Mouse (Mus musculus) heart, embryonic 11.5 days (tissue): ENCODE data around the gene Aldh1a1. TPM values are rescaled to one million over a fixed set of nuclear protein-coding genes. Genes with fewer than 3 reads are reported as not detected.

Source experiments
- ATAC-seq: fragments of 200-750 bp; cut with Nextera tagmentation; replicated peaks from 2 replicates; pipeline ENCODE4 v1.8.0; 2017; ENCODE audit warnings: moderate library complexity; ENCODE audit not compliant: insufficient number of reproducible peaks, low FRiP score, low TSS enrichment
- H3K27ac ChIP-seq: fragments of 300-500 bp; sonication (generic); 2 replicates; pipeline ENCODE4 v1.5.1; 2014; ENCODE audit warnings: mild to moderate bottlenecking, low read depth, low read length
- H3K27me3 ChIP-seq: fragments of 300-500 bp; sonication (generic); 2 replicates; pipeline ENCODE4 v1.6.1; 2014; ENCODE audit warnings: mild to moderate bottlenecking, low read length, mixed read lengths; ENCODE audit not compliant: control insufficient read depth, insufficient read depth
- H3K36me3 ChIP-seq: fragments of 300-500 bp; sonication (generic); 2 replicates; pipeline ENCODE4 v1.6.1; 2014; ENCODE audit warnings: mild to moderate bottlenecking, low read length, moderate library complexity, mixed read lengths; ENCODE audit not compliant: control insufficient read depth, insufficient read depth
- H3K4me1 ChIP-seq: fragments of 300-500 bp; sonication (generic); 2 replicates; pipeline ENCODE4 v1.6.1; 2014; ENCODE audit warnings: low read length; ENCODE audit not compliant: control insufficient read depth, insufficient read depth
- H3K4me2 ChIP-seq: fragments of 300-500 bp; sonication (generic); 2 replicates; pipeline ENCODE4 v1.6.1; 2014; ENCODE audit warnings: mild to moderate bottlenecking, moderate library complexity
- H3K4me3 ChIP-seq: fragments of 300-500 bp; sonication (generic); 2 replicates; pipeline ENCODE4 v1.5.1; 2014; ENCODE audit warnings: low read depth, low read length
- H3K9ac ChIP-seq: fragments of 300-500 bp; sonication (generic); 2 replicates; pipeline ENCODE4 v1.6.1; 2014; ENCODE audit warnings: mild to moderate bottlenecking, low read depth, low read length, moderate library complexity
- H3K9me3 ChIP-seq: fragments of 300-500 bp; sonication (generic); replicated peaks from 2 replicates; pipeline ENCODE4 v1.6.1; 2016; ENCODE audit warnings: low read length; ENCODE audit not compliant: control insufficient read depth
- WGBS: fragments of 180-500 bp; shearing (Covaris S2); extraction: QIAGEN DNeasy Blood & Tissue Kit; methylation state at CpG from one replicate; pipeline ENCODE4 v1.1.7; 2014; ENCODE audit not compliant: insufficient replicate concordance; 5-methylcytosine and 5-hydroxymethylcytosine counted together
- polyA plus RNA-seq: library from polyadenylated mRNA; unstranded; fragments of >200 nt; fragmentation: Nextera tagmentation; extraction: Ambion mirVana; gene quantifications from 2 replicates; pipeline ENCODE4 v1.2.1, GENCODE M21; 2014

Aldh1a1 gene
- polyA plus RNA-seq, 1 experiment from 2014 or later: 4.0 TPM

DNA sequence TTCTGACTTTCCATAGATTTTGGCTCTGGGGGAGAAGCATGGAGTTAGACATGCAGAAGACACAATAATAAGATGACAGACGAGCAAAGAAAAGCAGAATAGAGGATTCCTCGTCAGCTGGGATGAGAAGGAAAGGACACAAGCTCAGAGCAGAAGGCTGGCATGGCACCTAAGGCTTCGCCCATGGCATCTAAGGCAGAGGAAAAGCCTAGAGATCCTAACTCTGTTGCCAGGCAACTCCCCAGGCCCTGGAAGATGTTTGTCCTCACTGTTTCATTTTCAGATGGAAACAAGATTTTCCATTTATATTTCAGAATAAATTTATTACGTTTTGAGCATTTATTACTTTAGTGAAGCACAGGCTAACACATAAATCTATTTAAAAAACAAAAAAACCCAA lies 48.5 kb downstream of the Aldh1a1 start:
- Histone ChIP-seq H3K9ac (no peak overlapping the region), H3K27ac (no peak overlapping the region), H3K4me2 (no peak overlapping the region), H3K4me3 (no peak overlapping the region), H3K9me3 (no peaks in the 10 kb centered on the region), H3K36me3 (no peaks in the 10 kb centered on the region), H3K4me1 (no peaks in the 10 kb centered on the region), H3K27me3 (no peaks in the 10 kb centered on the region)
- ATAC-seq: no peak
- 70% methylated on average over 4 of the region's 4 CpGs for WGBS

DNA sequence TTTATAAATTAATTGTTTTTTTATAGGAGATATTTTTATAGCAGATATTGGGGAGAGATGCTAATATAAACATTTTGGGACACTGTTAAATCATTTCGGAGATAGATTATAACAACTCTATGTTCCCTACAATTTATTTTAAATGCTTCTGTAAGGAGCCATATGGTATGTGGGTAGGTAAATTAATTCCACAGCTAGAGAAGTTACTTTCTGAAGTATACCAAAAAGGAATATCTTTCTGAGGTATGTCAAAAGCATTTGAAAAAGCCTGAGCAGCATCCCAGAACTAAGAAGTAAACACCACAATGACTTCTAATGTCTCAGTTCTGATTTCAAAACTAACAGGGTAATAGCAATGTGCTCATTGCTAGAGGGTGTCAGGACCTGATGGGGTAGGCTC lies 49.4 kb downstream of the Aldh1a1 start:
- H3K36me3 ChIP-seq: no peaks in the 10 kb centered on the region
- no peak overlapping the region for H3K27ac ChIP-seq
- H3K9me3 ChIP-seq: no peaks in the 10 kb centered on the region

DNA sequence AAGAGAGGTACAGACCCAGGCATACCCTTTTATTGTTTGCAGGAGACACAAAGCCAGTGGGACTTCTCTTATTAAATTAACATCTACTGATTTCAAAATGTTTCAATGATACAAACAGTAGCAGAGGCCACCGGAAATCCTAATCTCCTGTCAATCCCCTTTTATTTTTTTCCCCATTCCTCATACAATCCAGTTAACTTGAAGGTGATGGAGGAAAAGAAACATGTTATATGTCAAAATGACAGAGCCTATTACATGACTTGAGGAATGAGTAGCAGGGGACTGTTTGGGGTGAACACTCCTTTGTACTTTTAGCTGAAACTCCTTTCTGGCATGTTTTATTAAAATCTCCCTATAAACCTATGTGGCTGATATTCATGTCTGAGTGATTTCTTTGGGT lies 51.3 kb downstream of the Aldh1a1 start:
- no peaks in the 10 kb centered on the region for H3K9me3 ChIP-seq
- H3K4me1 ChIP-seq: no peaks in the 10 kb centered on the region
- no peak overlapping the region for H3K9ac ChIP-seq
- H3K27ac ChIP-seq: no peak overlapping the region
- H3K4me3 ChIP-seq: no peak overlapping the region
- 55% methylated on average over 1 of the region's 1 CpGs for WGBS
- no peak overlapping the region for H3K4me2 ChIP-seq
- no peaks in the 10 kb centered on the region for H3K27me3 ChIP-seq
- no peak for ATAC-seq
- H3K36me3 ChIP-seq: no peaks in the 10 kb centered on the region

More for the DNA sequence above, 49.4 kb downstream of the Aldh1a1 start:
- Histone ChIP-seq H3K27me3 (no peaks in the 10 kb centered on the region), H3K4me3 (no peak overlapping the region), H3K4me2 (no peak overlapping the region), H3K4me1 (no peaks in the 10 kb centered on the region), H3K9ac (no peak overlapping the region)
- WGBS: 78% methylated on average over 1 of the region's 1 CpGs
- no peak for ATAC-seq

DNA sequence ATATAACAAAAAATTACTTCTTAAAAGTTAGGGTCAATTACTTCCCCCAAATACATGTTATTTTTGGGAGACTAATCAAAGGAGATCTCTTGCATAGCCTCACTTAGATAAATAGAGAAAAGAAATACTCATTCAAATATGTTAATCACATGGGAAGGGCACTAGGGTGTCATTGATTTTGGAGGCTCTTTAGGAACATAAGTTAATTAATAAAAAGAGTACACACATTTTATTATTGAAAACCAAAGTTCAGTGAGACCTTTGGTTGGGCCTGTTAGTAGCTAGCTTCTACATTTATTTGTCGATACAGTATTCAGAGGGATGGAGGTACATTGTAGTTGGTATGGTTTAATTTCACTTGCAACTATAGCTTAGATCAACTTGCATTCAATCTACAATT lies 52.4 kb downstream of the Aldh1a1 start:
- Histone ChIP-seq H3K9ac (no peak overlapping the region), H3K4me1 (no peaks in the 10 kb centered on the region), H3K4me3 (no peak overlapping the region), H3K27me3 (no peaks in the 10 kb centered on the region), H3K4me2 (no peak overlapping the region), H3K27ac (no peak overlapping the region), H3K36me3 (no peaks in the 10 kb centered on the region), H3K9me3 (no peaks in the 10 kb centered on the region)
- no peak for ATAC-seq
- 83% methylated on average over 1 of the region's 1 CpGs for WGBS

DNA sequence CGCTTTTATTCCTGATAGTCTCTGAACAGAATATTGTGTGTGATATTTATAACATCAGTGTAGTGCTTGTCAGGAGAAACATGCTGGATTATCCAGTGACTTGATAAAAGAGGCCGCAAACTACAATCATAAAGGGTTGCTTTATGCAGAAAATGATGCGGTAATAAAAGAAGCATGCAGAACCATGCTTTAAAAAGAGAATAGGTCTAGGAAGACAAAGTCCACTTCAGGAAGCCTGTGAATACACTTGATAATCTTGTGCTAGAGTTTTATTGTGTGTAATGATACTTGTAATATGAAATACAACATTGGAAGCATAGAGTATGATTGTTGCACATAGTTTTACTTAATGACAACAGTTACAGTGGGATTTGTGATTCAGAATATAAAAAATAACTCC lies 54.5 kb downstream of the Aldh1a1 start:
- Histone ChIP-seq H3K4me3 (no peak overlapping the region), H3K9ac (no peak overlapping the region), H3K27ac (no peak overlapping the region), H3K36me3 (no peaks in the 10 kb centered on the region), H3K27me3 (no peaks in the 10 kb centered on the region), H3K4me2 (no peak overlapping the region), H3K9me3 (no peaks in the 10 kb centered on the region), H3K4me1 (no peaks in the 10 kb centered on the region)
- WGBS: 78% methylated on average over 3 of the region's 3 CpGs
- no peak for ATAC-seq

DNA sequence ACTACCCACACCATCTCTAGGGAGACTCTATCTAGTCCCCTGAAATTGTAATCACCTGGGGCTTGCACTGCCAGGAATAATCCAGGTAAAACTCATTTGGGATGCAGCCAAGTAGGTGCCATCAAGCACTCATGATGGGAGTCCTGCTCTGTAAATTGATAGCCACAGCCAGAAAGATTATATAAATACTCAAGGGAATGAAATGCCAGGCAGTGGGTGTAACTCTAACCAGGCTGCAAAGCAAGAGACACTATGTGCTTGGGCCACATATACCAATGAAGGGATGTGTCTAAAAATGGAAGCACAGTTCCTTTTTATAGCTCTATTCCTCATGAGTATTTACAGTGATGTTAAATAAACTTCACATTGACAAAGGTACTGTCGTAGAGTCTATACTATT lies 56.9 kb downstream of the Aldh1a1 start:
- Histone ChIP-seq H3K36me3 (no peaks in the 10 kb centered on the region), H3K4me2 (no peak overlapping the region), H3K27ac (no peak overlapping the region), H3K4me3 (no peak overlapping the region), H3K9ac (no peak overlapping the region), H3K27me3 (no peaks in the 10 kb centered on the region), H3K4me1 (no peaks in the 10 kb centered on the region), H3K9me3 (no peaks in the 10 kb centered on the region)
- 88% methylated on average over 1 of the region's 1 CpGs for WGBS
- ATAC-seq: no peak

DNA sequence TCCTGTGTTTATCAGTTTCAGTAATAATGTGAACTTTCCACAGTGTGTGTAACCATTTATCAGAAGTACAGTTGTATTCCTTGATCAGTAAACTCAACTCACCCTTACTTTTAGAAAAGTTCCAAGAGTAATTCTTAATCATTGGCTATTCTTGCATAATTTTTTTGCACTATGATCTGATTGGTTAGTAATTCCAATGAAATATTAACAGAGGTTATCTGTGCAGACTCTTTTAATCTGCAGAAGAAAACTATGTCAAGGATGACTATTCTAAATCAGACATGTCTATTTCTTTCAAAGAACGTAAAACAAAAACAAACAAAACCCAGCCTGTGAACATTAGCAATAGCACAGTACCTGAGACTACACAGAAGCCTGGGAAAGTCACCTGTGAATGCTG lies 62.9 kb downstream of the Aldh1a1 start:
- Histone ChIP-seq H3K36me3 (no peaks in the 10 kb centered on the region), H3K27ac (no peak overlapping the region), H3K27me3 (no peaks in the 10 kb centered on the region), H3K4me2 (no peak overlapping the region), H3K4me1 (no peaks in the 10 kb centered on the region), H3K4me3 (no peak overlapping the region), H3K9ac (no peak overlapping the region), H3K9me3 (no peaks in the 10 kb centered on the region)
- 81% methylated on average over 1 of the region's 1 CpGs for WGBS
- ATAC-seq: no peak

DNA sequence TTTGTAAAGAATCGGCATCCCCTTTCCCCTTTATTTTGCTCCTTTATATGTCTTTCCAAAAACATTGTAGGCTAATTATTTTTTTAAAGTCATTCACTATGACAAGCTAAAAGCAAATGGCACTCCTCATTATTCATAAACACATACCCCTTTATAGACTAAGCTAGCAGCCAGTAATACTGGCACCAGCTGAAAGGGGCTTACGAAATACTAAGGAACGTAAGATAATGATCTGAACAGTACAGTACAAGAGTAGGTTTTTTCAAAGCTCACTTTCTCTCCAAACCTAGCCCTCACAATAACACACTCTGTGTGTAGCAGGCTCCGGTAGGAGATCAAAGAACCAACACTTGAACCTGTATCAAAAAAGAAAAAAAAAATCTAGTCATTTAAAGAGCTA lies 64.7 kb downstream of the Aldh1a1 start:
- Histone ChIP-seq H3K4me2 (no peak overlapping the region), H3K4me3 (no peak overlapping the region), H3K9ac (no peak overlapping the region), H3K27ac (no peak overlapping the region), H3K27me3 (no peaks in the 10 kb centered on the region), H3K4me1 (no peaks in the 10 kb centered on the region), H3K36me3 (no peaks in the 10 kb centered on the region), H3K9me3 (no peaks in the 10 kb centered on the region)
- WGBS: 86% methylated on average over 4 of the region's 4 CpGs
- no peak for ATAC-seq

DNA sequence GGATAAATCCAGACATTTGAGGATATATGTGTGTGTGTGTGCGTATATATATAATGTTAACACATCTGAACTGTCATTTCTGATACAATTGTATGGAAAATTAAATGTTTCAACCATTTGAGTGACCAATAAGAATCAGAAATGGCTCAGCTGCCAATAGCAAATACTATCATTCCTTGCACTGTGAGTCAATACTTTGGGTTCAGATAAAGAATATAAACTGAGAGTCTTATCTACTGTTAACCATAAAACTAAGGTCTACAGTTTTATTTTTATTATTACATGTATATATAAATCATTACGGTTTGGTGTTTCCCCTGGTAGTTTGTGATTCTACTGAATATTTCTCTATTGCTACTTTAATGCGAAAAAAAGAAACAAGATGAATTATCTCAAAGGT lies 65.6 kb downstream of the Aldh1a1 start:
- H3K9ac ChIP-seq: no peak overlapping the region
- no peak overlapping the region for H3K27ac ChIP-seq
- H3K27me3 ChIP-seq: no peaks in the 10 kb centered on the region
- no peak for ATAC-seq
- H3K4me2 ChIP-seq: no peak overlapping the region
- no peak overlapping the region for H3K4me3 ChIP-seq
- no peaks in the 10 kb centered on the region for H3K36me3 ChIP-seq
- no peaks in the 10 kb centered on the region for H3K4me1 ChIP-seq
- WGBS: 81% methylated on average over 3 of the region's 3 CpGs
- no peaks in the 10 kb centered on the region for H3K9me3 ChIP-seq
